Mouse (Mus musculus) brain, embryonic 14.5 days (tissue): ENCODE measurements at regions not wholly inside any gene's neighbourhood (a gene's known extent, or its start where the extent isn't known, plus 50 kb on each side); places are given as distances from the start of the nearest gene placed in this dataset.

Experiments
- CTCF ChIP-seq: fragments of 200-500 bp; IDR thresholded peaks from 2 replicates; pipeline ENCODE4 v1.5.1; 2012; ENCODE audit warnings: inconsistent platforms, mild to moderate bottlenecking, moderate library complexity, borderline replicate concordance; ENCODE audit not compliant: insufficient read depth, insufficient read length; ENCODE audit errors: extremely low read depth
- POLR2A ChIP-seq: fragments of 200-500 bp; IDR thresholded peaks from 2 replicates; pipeline ENCODE4 v1.6.1; 2012; ENCODE audit warnings: mild to moderate bottlenecking, inconsistent platforms, borderline replicate concordance; ENCODE audit not compliant: poor library complexity, insufficient read depth, insufficient read length, severe bottlenecking; ENCODE audit errors: extremely low read depth

DNA sequence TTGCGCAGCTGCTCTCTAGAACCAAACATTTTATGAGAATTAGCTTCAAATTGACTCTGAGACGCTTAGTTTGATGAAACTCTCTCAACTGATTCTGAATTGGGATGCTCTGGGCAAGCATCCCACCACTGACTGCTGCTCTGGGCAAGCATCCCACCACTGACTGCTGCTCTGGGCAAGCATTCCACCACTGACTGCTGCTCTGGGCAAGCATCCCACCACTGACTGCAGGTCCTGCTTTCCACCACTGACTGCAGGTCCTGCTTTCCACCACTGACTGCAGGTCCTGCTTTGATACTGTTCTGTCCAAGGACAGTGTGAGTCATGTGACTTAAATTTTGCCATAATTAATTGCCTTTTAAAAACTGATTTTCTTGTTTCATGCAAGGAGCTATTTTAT, 73.6 kb downstream of the Mbl2 start:
- no peak for TF ChIP-seq CTCF
- TF ChIP-seq POLR2A: no peak
